Mouse (Mus musculus) layer of hippocampus, adult 18-20 months (tissue): ENCODE measurements at regions not wholly inside any gene's neighbourhood (a gene's known extent, or its start where the extent isn't known, plus 50 kb on each side); places are given as distances from the start of the nearest gene placed in this dataset.

Source experiments
- DNase-seq, 2 experiments: peaks; one replicate each; pipeline ENCODE4 v3.0.0; 2022; ENCODE audit warnings: low spot score in 2 of 2

- no peak for DNase-seq
Observed at GRCm38 (mm10) chr15:59845158-59845739, 171.2 kb downstream of the 4933412E24Rik start.

GRCm38 (mm10) chr15:59836631-59837030 lies 179.8 kb downstream of the 4933412E24Rik start:
- DNase-seq = no peak

- no peak for DNase-seq
Observed at GRCm38 (mm10) chr15:59833232-59833631, 183.2 kb downstream of the 4933412E24Rik start.

GRCm38 (mm10) chr15:59831481-59831880 lies 184.9 kb downstream of the 4933412E24Rik start:
- DNase-seq = no peak

GRCm38 (mm10) chr15:59830553-59831462 lies 185.6 kb downstream of the 4933412E24Rik start:
- no peak for DNase-seq

GRCm38 (mm10) chr15:59828421-59828820 lies 188.0 kb downstream of the 4933412E24Rik start:
- peak; percentile 69 to 91 for DNase-seq

GRCm38 (mm10) chr15:59826164-59826950 lies 190.1 kb downstream of the 4933412E24Rik start:
- DNase-seq = no peak

GRCm38 (mm10) chr15:59823921-59824320 lies 192.5 kb downstream of the 4933412E24Rik start:
- DNase-seq = no peak

- DNase-seq = no peak
Observed at GRCm38 (mm10) chr15:59822995-59823681, 193.3 kb downstream of the 4933412E24Rik start.

- no peak for DNase-seq
Observed at GRCm38 (mm10) chr15:59820317-59820716, 196.1 kb downstream of the 4933412E24Rik start.

GRCm38 (mm10) chr15:59816031-59816430 lies 200.4 kb downstream of the 4933412E24Rik start:
- DNase-seq = no peak

GRCm38 (mm10) chr15:59811566-59811965 lies 204.8 kb downstream of the 4933412E24Rik start:
- no peak for DNase-seq

GRCm38 (mm10) chr15:59809361-59809760 lies 207.1 kb downstream of the 4933412E24Rik start:
- DNase-seq = no peak

GRCm38 (mm10) chr15:59807723-59808122 lies 208.7 kb downstream of the 4933412E24Rik start:
- DNase-seq = no peak

GRCm38 (mm10) chr15:59805771-59806170 lies 210.6 kb downstream of the 4933412E24Rik start:
- no peak for DNase-seq

- DNase-seq = no peak
Observed at GRCm38 (mm10) chr15:59804821-59805220, 211.6 kb downstream of the 4933412E24Rik start.

GRCm38 (mm10) chr15:59804394-59804793 lies 212.0 kb downstream of the 4933412E24Rik start:
- no peak for DNase-seq

- no peak for DNase-seq
Observed at GRCm38 (mm10) chr15:59802276-59802675, 214.1 kb downstream of the 4933412E24Rik start.

- DNase-seq = no peak
Observed at GRCm38 (mm10) chr15:59799124-59799815, 217.1 kb downstream of the 4933412E24Rik start.

GRCm38 (mm10) chr15:59798486-59798885 lies 217.9 kb downstream of the 4933412E24Rik start:
- DNase-seq = peak in 1 of 2 experiments; percentile 11
